Mouse (Mus musculus) embryonic fibroblast, embryonic 13.5 days (primary cell): ENCODE data around the gene Mthfd1l.

Experiments
- CTCF ChIP-seq: IDR thresholded peaks from 2 replicates; pipeline ENCODE4 v1.5.1; 2011; ENCODE audit warnings: mild to moderate bottlenecking, control low read depth, low read length, moderate library complexity, borderline replicate concordance; ENCODE audit not compliant: insufficient read depth
- POLR2A ChIP-seq: IDR thresholded peaks from 2 replicates; pipeline ENCODE4 v1.6.1; 2011; ENCODE audit warnings: low read depth, mild to moderate bottlenecking, control low read depth, low read length, moderate library complexity

- TF ChIP-seq CTCF (no peak), POLR2A (peak; percentile 67)
Observed at GRCm38 (mm10) chr10:3973589-3974070, 712 bp downstream of the Mthfd1l start.
